Mouse (Mus musculus): ENCODE results near the gene Tmem135. TPM values are rescaled to one million over a fixed set of nuclear protein-coding genes. Genes with fewer than 3 reads are reported as not detected.

Tmem135 gene
- polyA plus RNA-seq, 1 experiment from 2014 or later = 14.6 TPM

- H3K9me3 ChIP-seq (ENCODE audit: control insufficient read depth, low read length) = no peaks in the 10 kb centered on the region
- WGBS = 8% methylated on average over 5 of the region's 5 CpGs
- ATAC-seq (ENCODE audit: low FRiP score) (peak; percentile 31; the same call in 1 of the 2 replicates), DNase-seq (ENCODE audit: low spot score) (no peak)
- H3K9ac ChIP-seq (ENCODE audit: low read depth, low read length) = no peak overlapping the region
- H3K27me3 ChIP-seq (ENCODE audit: control insufficient read depth, insufficient read depth, low read length) = no peaks in the 10 kb centered on the region
- H3K4me2 ChIP-seq (replicated peaks; ENCODE audit: low read depth, low read length) = no peak overlapping the region
- no peak overlapping the region for H3K27ac ChIP-seq (ENCODE audit: low read depth, low read length)
- no peaks in the 10 kb centered on the region for H3K4me1 ChIP-seq (replicated peaks; ENCODE audit: control insufficient read depth, insufficient read depth, low read length)
- no peak overlapping the region for H3K4me3 ChIP-seq (ENCODE audit: low read depth, low read length)
- no peaks in the 10 kb centered on the region for H3K36me3 ChIP-seq (ENCODE audit: control insufficient read depth, insufficient read depth, low read length)
Measured at GRCm38 (mm10) chr7:89423194-89423593, 19.2 kb upstream of the Tmem135 start.

- Histone ChIP-seq H3K27ac (ENCODE audit: low read depth, low read length) (no peak overlapping the region), H3K27me3 (ENCODE audit: control insufficient read depth, insufficient read depth, low read length) (no peaks in the 10 kb centered on the region), H3K4me3 (ENCODE audit: low read depth, low read length) (no peak overlapping the region), H3K4me2 (replicated peaks; ENCODE audit: low read depth, low read length) (no peak overlapping the region), H3K9me3 (ENCODE audit: control insufficient read depth, low read length) (no peaks in the 10 kb centered on the region), H3K9ac (ENCODE audit: low read depth, low read length) (no peak overlapping the region), H3K36me3 (ENCODE audit: control insufficient read depth, insufficient read depth, low read length) (no peaks in the 10 kb centered on the region), H3K4me1 (replicated peaks; ENCODE audit: control insufficient read depth, insufficient read depth, low read length) (no peaks in the 10 kb centered on the region)
- DNase-seq (ENCODE audit: low spot score) = no peak
- ATAC-seq (ENCODE audit: low FRiP score) = no peak
- 39% methylated on average over 8 of the region's 8 CpGs for WGBS
Measured at GRCm38 (mm10) chr7:89422650-89423049, 18.6 kb upstream of the Tmem135 start.

GRCm38 (mm10) chr7:89421294-89421693 is 17.3 kb upstream of the Tmem135 start:
- Histone ChIP-seq H3K4me2 (replicated peaks; ENCODE audit: low read depth, low read length) (no peak overlapping the region), H3K9me3 (ENCODE audit: control insufficient read depth, low read length) (no peaks in the 10 kb centered on the region), H3K27me3 (ENCODE audit: control insufficient read depth, insufficient read depth, low read length) (no peaks in the 10 kb centered on the region), H3K36me3 (ENCODE audit: control insufficient read depth, insufficient read depth, low read length) (no peaks in the 10 kb centered on the region), H3K27ac (ENCODE audit: low read depth, low read length) (no peak overlapping the region), H3K9ac (ENCODE audit: low read depth, low read length) (no peak overlapping the region), H3K4me1 (replicated peaks; ENCODE audit: control insufficient read depth, insufficient read depth, low read length) (no peaks in the 10 kb centered on the region), H3K4me3 (ENCODE audit: low read depth, low read length) (no peak overlapping the region)
- 95% methylated on average over 5 of the region's 5 CpGs for WGBS
- ATAC-seq (ENCODE audit: low FRiP score) = no peak
- DNase-seq (ENCODE audit: low spot score) = no peak

- no peak overlapping the region for H3K4me2 ChIP-seq (replicated peaks; ENCODE audit: low read depth, low read length)
- H3K36me3 ChIP-seq (ENCODE audit: control insufficient read depth, insufficient read depth, low read length) = no peaks in the 10 kb centered on the region
- no peak overlapping the region for H3K9ac ChIP-seq (ENCODE audit: low read depth, low read length)
- WGBS = 72% methylated on average over 3 of the region's 3 CpGs
- no peaks in the 10 kb centered on the region for H3K9me3 ChIP-seq (ENCODE audit: control insufficient read depth, low read length)
- H3K27me3 ChIP-seq (ENCODE audit: control insufficient read depth, insufficient read depth, low read length) = no peaks in the 10 kb centered on the region
- H3K4me1 ChIP-seq (replicated peaks; ENCODE audit: control insufficient read depth, insufficient read depth, low read length) = no peaks in the 10 kb centered on the region
- H3K4me3 ChIP-seq (ENCODE audit: low read depth, low read length) = no peak overlapping the region
- H3K27ac ChIP-seq (ENCODE audit: low read depth, low read length) = no peak overlapping the region
- DNase-seq (ENCODE audit: low spot score) (no peak), ATAC-seq (ENCODE audit: low FRiP score) (no peak)
Measured at GRCm38 (mm10) chr7:89418917-89419679, 15.1 kb upstream of the Tmem135 start.

GRCm38 (mm10) chr7:89418127-89418653 is 14.2 kb upstream of the Tmem135 start:
- no peaks in the 10 kb centered on the region for H3K27me3 ChIP-seq (ENCODE audit: control insufficient read depth, insufficient read depth, low read length)
- 64% methylated on average over 8 of the region's 8 CpGs for WGBS
- no peak overlapping the region for H3K27ac ChIP-seq (ENCODE audit: low read depth, low read length)
- no peaks in the 10 kb centered on the region for H3K36me3 ChIP-seq (ENCODE audit: control insufficient read depth, insufficient read depth, low read length)
- H3K4me1 ChIP-seq (replicated peaks; ENCODE audit: control insufficient read depth, insufficient read depth, low read length) = no peaks in the 10 kb centered on the region
- DNase-seq (ENCODE audit: low spot score) (no peak), ATAC-seq (ENCODE audit: low FRiP score) (no peak)
- H3K9ac ChIP-seq (ENCODE audit: low read depth, low read length) = no peak overlapping the region
- no peak overlapping the region for H3K4me2 ChIP-seq (replicated peaks; ENCODE audit: low read depth, low read length)
- H3K4me3 ChIP-seq (ENCODE audit: low read depth, low read length) = no peak overlapping the region
- H3K9me3 ChIP-seq (ENCODE audit: control insufficient read depth, low read length) = no peaks in the 10 kb centered on the region

- Histone ChIP-seq H3K9ac (ENCODE audit: low read depth, low read length) (no peak overlapping the region), H3K4me3 (ENCODE audit: low read depth, low read length) (no peak overlapping the region), H3K36me3 (ENCODE audit: control insufficient read depth, insufficient read depth, low read length) (no peaks in the 10 kb centered on the region), H3K4me1 (replicated peaks; ENCODE audit: control insufficient read depth, insufficient read depth, low read length) (no peaks in the 10 kb centered on the region), H3K27ac (ENCODE audit: low read depth, low read length) (no peak overlapping the region), H3K9me3 (ENCODE audit: control insufficient read depth, low read length) (no peaks in the 10 kb centered on the region), H3K4me2 (replicated peaks; ENCODE audit: low read depth, low read length) (no peak overlapping the region), H3K27me3 (ENCODE audit: control insufficient read depth, insufficient read depth, low read length) (no peaks in the 10 kb centered on the region)
- 60% methylated on average over 2 of the region's 2 CpGs for WGBS
- ATAC-seq (ENCODE audit: low FRiP score) (no peak), DNase-seq (ENCODE audit: low spot score) (no peak)
Measured at GRCm38 (mm10) chr7:89417707-89418106, 13.7 kb upstream of the Tmem135 start.

GRCm38 (mm10) chr7:89416027-89416426 is 12.0 kb upstream of the Tmem135 start:
- H3K4me2 ChIP-seq (replicated peaks; ENCODE audit: low read depth, low read length) = no peak overlapping the region
- WGBS = 85% methylated on average over 4 of the region's 4 CpGs
- H3K27ac ChIP-seq (ENCODE audit: low read depth, low read length) = no peak overlapping the region
- H3K27me3 ChIP-seq (ENCODE audit: control insufficient read depth, insufficient read depth, low read length) = no peaks in the 10 kb centered on the region
- ATAC-seq (ENCODE audit: low FRiP score) (no peak), DNase-seq (ENCODE audit: low spot score) (no peak)
- no peak overlapping the region for H3K9ac ChIP-seq (ENCODE audit: low read depth, low read length)
- no peaks in the 10 kb centered on the region for H3K36me3 ChIP-seq (ENCODE audit: control insufficient read depth, insufficient read depth, low read length)
- H3K9me3 ChIP-seq (ENCODE audit: control insufficient read depth, low read length) = no peaks in the 10 kb centered on the region
- no peaks in the 10 kb centered on the region for H3K4me1 ChIP-seq (replicated peaks; ENCODE audit: control insufficient read depth, insufficient read depth, low read length)
- no peak overlapping the region for H3K4me3 ChIP-seq (ENCODE audit: low read depth, low read length)

- Histone ChIP-seq H3K27ac (ENCODE audit: low read depth, low read length) (no peak overlapping the region), H3K4me3 (ENCODE audit: low read depth, low read length) (no peak overlapping the region), H3K9ac (ENCODE audit: low read depth, low read length) (no peak overlapping the region), H3K9me3 (ENCODE audit: control insufficient read depth, low read length) (no peaks in the 10 kb centered on the region), H3K27me3 (ENCODE audit: control insufficient read depth, insufficient read depth, low read length) (no peaks in the 10 kb centered on the region), H3K36me3 (ENCODE audit: control insufficient read depth, insufficient read depth, low read length) (no peaks in the 10 kb centered on the region), H3K4me2 (replicated peaks; ENCODE audit: low read depth, low read length) (no peak overlapping the region), H3K4me1 (replicated peaks; ENCODE audit: control insufficient read depth, insufficient read depth, low read length) (no peaks in the 10 kb centered on the region)
- 88% methylated on average over 7 of the region's 7 CpGs for WGBS
- DNase-seq (ENCODE audit: low spot score) (no peak), ATAC-seq (ENCODE audit: low FRiP score) (no peak)
Measured at GRCm38 (mm10) chr7:89412094-89412493, 8.1 kb upstream of the Tmem135 start.

- Histone ChIP-seq H3K4me1 (replicated peaks; ENCODE audit: control insufficient read depth, insufficient read depth, low read length) (no peaks in the 10 kb centered on the region), H3K27me3 (ENCODE audit: control insufficient read depth, insufficient read depth, low read length) (no peaks in the 10 kb centered on the region), H3K4me3 (ENCODE audit: low read depth, low read length) (no peak overlapping the region), H3K36me3 (ENCODE audit: control insufficient read depth, insufficient read depth, low read length) (no peaks in the 10 kb centered on the region), H3K9me3 (ENCODE audit: control insufficient read depth, low read length) (no peaks in the 10 kb centered on the region), H3K27ac (ENCODE audit: low read depth, low read length) (no peak overlapping the region), H3K4me2 (replicated peaks; ENCODE audit: low read depth, low read length) (no peak overlapping the region), H3K9ac (ENCODE audit: low read depth, low read length) (no peak overlapping the region)
- WGBS = 90% methylated on average over 3 of the region's 3 CpGs
- no peak for ATAC-seq (ENCODE audit: low FRiP score)
- no peak for DNase-seq (ENCODE audit: low spot score)
Measured at GRCm38 (mm10) chr7:89411346-89411745, 7.3 kb upstream of the Tmem135 start.
